Mouse (Mus musculus) layer of hippocampus, adult 9-10 months (tissue): Measurements from ENCODE around the gene Zmynd10.

ENCODE experiments used
- DNase-seq: peaks from one replicate; pipeline ENCODE4 v3.0.0; 2022; ENCODE audit warnings: low spot score

The Zmynd10 gene

GRCm38 (mm10) chr9:107540420-107540819, 6.7 kb upstream of the Zmynd10 start:
- no peak for DNase-seq

- no peak for DNase-seq
Measured at GRCm38 (mm10) chr9:107541005-107541404, 6.1 kb upstream of the Zmynd10 start.

GRCm38 (mm10) chr9:107541474-107542351, 5.4 kb upstream of the Zmynd10 start, which contains the start of the genes Cyb561d2 and Nprl2:
Gene Cyb561d2, minus strand, starts transcription at chr9:107542193.
Gene Nprl2, plus strand, starts transcription at chr9:107542226.
- DNase-seq, result peak; percentile 83

GRCm38 (mm10) chr9:107542352-107542686, 4.8 kb upstream of the Zmynd10 start:
- DNase-seq, result no peak

- DNase-seq, result no peak
Measured at GRCm38 (mm10) chr9:107542721-107543120, 4.4 kb upstream of the Zmynd10 start.

- no peak for DNase-seq
Measured at GRCm38 (mm10) chr9:107543299-107543698, 3.8 kb upstream of the Zmynd10 start.

GRCm38 (mm10) chr9:107544196-107544700, 2.9 kb upstream of the Zmynd10 start:
- DNase-seq, result no peak

- no peak for DNase-seq
Measured at GRCm38 (mm10) chr9:107544729-107545128, 2.4 kb upstream of the Zmynd10 start.

GRCm38 (mm10) chr9:107545199-107545598, 1.9 kb upstream of the Zmynd10 start:
- DNase-seq, result no peak

GRCm38 (mm10) chr9:107545602-107546001, 1.5 kb upstream of the Zmynd10 start:
- peak; percentile 78 for DNase-seq

GRCm38 (mm10) chr9:107547957-107548356, 859 bp downstream of the Zmynd10 start:
- no peak for DNase-seq

GRCm38 (mm10) chr9:107548820-107549219, 1.7 kb downstream of the Zmynd10 start:
- no peak for DNase-seq

GRCm38 (mm10) chr9:107549297-107550074, 2.4 kb downstream of the Zmynd10 start:
- DNase-seq, result no peak

GRCm38 (mm10) chr9:107550491-107551116, 3.5 kb downstream of the Zmynd10 start:
- no peak for DNase-seq

- DNase-seq, result no peak
Measured at GRCm38 (mm10) chr9:107551117-107551889, 4.2 kb downstream of the Zmynd10 start, which contains the start of gene Rassf1. Gene Rassf1, plus strand, starts transcription at chr9:107551555.

GRCm38 (mm10) chr9:107551890-107552355, 4.8 kb downstream of the Zmynd10 start:
- DNase-seq, result no peak

- DNase-seq, result no peak
Measured at GRCm38 (mm10) chr9:107552690-107553393, 5.7 kb downstream of the Zmynd10 start.

GRCm38 (mm10) chr9:107553541-107554318, 6.6 kb downstream of the Zmynd10 start:
- DNase-seq, result no peak

GRCm38 (mm10) chr9:107554319-107554825, 7.3 kb downstream of the Zmynd10 start:
- DNase-seq, result peak; percentile 71

- no peak for DNase-seq
Measured at GRCm38 (mm10) chr9:107555031-107555457, 7.9 kb downstream of the Zmynd10 start.
